Mouse (Mus musculus) myocyte (in vitro differentiated cells): ENCODE measurements around the gene Cnst.

Experiments used
- CEBPB ChIP-seq: IDR thresholded peaks from 2 replicates; pipeline ENCODE4 v1.6.1; 2011; ENCODE audit warnings: mild to moderate bottlenecking, moderate library complexity; ENCODE audit not compliant: poor library complexity, insufficient read depth, severe bottlenecking
- E2F4 ChIP-seq: IDR thresholded peaks from one replicate; pipeline ENCODE4 v1.6.1; 2011; ENCODE audit warnings: mild to moderate bottlenecking, control low read depth, moderate library complexity; ENCODE audit not compliant: insufficient read depth
- MAX ChIP-seq: IDR thresholded peaks from one replicate; pipeline ENCODE4 v1.6.1; 2011; ENCODE audit warnings: low read depth, mild to moderate bottlenecking, control low read depth
- POLR2A ChIP-seq: IDR thresholded peaks from one replicate; pipeline ENCODE4 v1.6.1; 2011; ENCODE audit warnings: low read depth, mild to moderate bottlenecking, control low read depth, moderate library complexity; ENCODE audit not compliant: insufficient read length
- REST ChIP-seq: IDR thresholded peaks from one replicate; pipeline ENCODE4 v1.6.1; 2011; ENCODE audit warnings: mild to moderate bottlenecking, control low read depth, moderate library complexity; ENCODE audit not compliant: insufficient read depth, insufficient read length
- SRF ChIP-seq: IDR thresholded peaks from one replicate; pipeline ENCODE4 v1.6.1; 2011; ENCODE audit warnings: low read depth; ENCODE audit not compliant: control insufficient read depth, insufficient read length
- USF1 ChIP-seq: IDR thresholded peaks from one replicate; pipeline ENCODE4 v1.6.1; 2011; ENCODE audit warnings: low read depth, mild to moderate bottlenecking, control low read depth, moderate library complexity

DNA sequence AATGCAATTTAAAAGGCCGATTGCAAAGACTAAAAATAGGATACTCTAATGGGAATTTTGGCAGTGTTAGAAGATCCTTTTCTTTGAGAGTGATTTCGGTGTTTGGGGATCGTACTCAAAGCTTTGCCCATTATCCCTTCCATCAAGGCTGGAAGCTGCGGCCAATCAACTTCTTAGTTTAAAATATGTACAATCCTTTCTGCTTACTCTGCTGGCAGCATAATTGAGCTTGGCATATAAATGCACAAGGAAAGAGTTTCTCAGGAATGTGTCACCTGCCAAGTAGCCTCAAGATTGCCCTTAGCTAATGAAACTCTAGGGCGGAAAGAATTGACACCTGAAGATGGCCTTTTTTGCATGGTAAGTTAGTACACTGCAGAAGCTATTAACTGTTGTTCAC is 1.0 kb downstream of the Cnst start:
- TF ChIP-seq CEBPB (no peak), REST (no peak), MAX (no peak), POLR2A (no peak), E2F4 (no peak), USF1 (no peak), SRF (no peak)
